Mouse (Mus musculus) retina, postnatal 7 days (tissue): ENCODE results near the gene Pde4d.

ENCODE experiments used
- DNase-seq: peaks from one replicate; pipeline ENCODE4 v3.0.0-alpha.2; 2012; ENCODE audit warnings: low read depth, low spot score

Gene Pde4d

DNA sequence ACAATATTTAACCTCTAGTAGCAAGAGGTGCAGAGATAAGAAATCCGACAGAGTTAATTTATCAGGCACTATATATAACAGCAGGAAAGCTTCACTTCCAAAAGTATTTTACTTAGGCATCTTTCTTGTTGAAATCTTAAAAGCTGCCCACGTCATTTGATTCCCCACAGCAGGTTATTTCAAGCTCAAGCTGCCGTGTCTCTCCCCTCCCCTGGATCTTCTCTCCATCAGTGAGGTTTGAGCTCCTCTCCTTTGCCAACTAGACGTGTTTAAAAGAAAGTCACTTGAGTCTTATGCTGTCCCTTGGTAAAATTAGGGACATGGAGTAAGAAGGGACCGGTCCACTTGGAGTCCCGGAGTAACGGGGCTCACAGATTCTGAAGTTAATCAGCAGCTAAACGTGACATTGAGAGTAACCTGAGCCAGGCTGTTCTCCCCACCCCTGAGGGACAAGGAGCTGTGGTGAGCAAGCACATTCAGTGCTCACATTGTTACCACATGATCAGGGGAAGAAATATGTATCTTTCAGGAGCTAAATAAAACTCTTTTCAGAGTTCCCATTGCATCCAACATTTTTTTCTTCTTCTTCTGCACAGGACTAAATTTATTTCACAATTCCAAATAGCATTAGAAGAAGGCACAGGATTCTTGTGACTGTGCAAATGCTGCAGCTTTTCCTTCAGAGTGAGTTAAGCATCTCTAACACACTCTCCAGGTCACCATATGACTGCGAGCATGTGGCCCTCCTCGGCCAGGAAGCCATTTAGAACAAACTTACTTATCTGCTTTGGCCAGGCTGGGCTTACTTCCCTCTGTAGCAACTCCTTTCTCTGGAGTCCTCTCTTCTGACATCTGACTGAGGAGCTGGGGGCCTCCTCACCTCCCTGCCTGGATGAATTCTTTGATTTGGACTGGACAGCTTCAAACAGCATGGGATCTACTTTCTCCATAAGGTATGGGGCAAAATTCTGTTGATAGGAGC, at the start of gene Pde4d:
Gene Pde4d (plus strand): TSS at position 833 of the 982 bp plus-strand sequence.
- DNase-seq: no peak

- DNase-seq: no peak
Measured at GRCm38 (mm10) chr13:108403197-108403596, 46.6 kb upstream of the Pde4d start.

DNA sequence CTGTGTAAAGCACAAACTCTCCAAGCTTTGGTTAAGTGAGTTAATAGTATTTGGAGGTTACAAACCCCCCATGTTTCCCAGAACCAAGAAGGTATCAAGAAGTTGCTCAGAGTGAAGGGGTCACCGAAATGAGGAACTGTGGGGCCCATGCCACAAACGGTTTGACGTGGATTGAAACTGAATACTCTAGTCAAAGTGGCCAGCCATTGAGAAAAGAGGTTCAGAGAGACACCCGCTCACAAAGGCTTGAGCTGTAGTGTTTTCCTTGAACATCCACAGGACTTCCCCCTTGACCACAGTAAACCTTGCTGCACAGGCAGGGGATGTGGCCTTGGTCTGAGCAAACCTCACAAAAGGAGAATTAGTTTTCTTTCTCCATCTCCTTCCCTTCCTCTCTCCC, 45.4 kb upstream of the Pde4d start:
- no peak for DNase-seq

DNA sequence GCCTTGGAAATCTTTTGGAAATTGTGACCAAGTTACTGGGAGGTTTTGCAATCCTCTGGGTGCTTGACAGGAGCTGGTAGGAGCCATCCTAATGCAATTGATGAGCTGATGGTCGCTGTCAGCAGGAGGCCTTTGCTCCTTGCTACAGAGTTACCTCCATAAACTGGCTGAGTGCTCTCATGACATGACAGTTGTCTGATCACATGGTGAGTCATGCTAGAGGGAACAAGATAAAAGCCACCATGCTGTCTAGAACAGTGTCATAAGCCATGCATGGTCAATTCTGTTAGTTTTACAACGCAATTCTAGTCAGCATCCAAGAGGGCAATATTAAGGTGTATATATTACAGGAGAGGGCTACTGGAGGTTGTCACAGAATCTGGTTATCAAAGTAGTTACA, 34.3 kb upstream of the Pde4d start:
- no peak for DNase-seq

GRCm38 (mm10) chr13:108418741-108419507, 30.8 kb upstream of the Pde4d start:
- DNase-seq: no peak

- DNase-seq: no peak
Measured at GRCm38 (mm10) chr13:108426322-108426721, 23.4 kb upstream of the Pde4d start.

GRCm38 (mm10) chr13:108428809-108429208, 20.9 kb upstream of the Pde4d start:
- DNase-seq: no peak

DNA sequence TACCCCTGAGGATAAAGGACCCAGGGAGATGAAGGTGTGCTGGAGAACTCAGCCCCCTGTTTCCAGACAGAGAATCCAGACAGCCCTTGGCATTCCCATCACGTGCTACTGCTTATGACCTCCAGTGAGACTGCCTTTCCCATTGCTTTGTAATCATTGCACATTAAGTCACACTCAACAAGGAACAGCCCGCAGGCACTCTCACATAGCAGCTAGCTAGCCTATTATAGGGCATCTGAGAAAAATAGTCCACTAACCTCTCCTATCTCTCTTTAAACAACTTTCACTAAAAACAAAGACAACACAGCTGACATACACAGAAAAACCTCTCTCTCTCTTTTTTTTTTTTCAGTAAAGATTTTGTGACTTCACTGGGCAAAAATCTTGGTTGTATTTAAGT, 20.1 kb upstream of the Pde4d start:
- DNase-seq: no peak

- DNase-seq: no peak
Measured at GRCm38 (mm10) chr13:108431776-108432175, 18.0 kb upstream of the Pde4d start.

DNA sequence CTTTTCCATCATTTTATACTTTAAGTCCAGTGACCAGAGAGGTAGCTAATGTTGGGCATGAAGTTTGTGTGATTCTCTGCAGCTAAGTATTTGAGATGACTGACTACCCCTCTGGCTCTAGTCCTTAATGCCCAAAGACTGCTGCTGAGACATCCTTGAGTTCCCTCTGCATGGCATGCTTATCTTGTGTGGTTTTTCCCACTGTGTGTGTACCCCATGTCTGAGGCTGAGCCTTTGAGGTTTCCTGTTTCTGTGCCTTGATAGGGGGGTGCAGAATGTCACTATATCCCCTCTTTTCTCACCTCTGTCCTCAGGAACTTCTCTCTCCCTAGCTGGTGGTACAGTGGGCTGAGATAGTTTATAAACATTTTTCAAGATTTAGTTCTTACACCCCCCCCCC, 14.1 kb upstream of the Pde4d start:
- no peak for DNase-seq

GRCm38 (mm10) chr13:108437424-108437823, 12.3 kb upstream of the Pde4d start:
- DNase-seq: no peak

GRCm38 (mm10) chr13:108439012-108439411, 10.7 kb upstream of the Pde4d start:
- DNase-seq: no peak

DNA sequence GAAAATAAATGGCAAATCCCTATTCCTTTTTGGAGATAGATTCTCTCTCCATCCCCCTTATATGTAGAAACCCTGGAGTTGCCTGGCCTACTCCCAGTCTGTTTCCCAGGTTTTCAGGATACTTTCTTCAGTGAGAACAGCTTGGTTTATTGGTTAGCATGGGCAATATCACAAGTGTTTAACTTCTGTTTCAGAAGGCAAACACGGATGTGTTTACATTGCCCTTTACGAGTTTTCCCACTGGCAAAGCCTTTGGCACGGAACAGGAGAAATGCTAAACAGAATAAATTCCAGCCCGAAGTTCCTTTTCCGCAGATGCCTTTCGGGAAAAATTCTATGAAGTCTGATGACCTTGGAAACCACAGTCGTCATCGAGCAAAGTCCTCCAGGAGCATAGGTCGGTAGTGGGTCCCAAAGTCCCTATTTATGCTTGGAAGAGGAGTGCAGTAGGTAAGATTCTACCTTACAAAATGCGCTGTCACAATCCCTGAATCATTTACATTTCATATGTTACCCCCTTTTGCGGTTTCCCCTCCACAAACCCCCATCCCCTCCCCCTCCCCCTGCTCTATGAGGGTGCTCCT, 1.3 kb upstream of the Pde4d start:
- no peak for DNase-seq

DNA sequence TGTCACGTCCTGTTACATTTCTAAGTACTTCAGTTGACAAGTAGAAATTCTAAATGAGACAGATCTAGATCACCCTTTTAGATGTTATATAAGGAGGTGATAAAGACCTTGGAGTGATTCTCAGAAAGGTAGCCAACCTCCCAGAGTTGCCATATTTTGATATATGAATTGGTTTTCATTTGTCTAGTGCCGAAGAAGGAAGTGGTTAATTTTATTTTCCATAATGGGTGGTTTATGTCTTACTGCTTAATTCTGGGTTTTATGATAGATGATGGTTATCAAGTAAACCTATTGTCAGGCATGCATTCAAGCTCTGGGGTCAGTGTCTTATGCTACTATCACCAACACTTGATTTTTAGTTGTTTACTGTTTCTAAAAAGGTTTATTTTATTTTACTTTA, 1.4 kb downstream of the Pde4d start:
- no peak for DNase-seq

- no peak for DNase-seq
Measured at GRCm38 (mm10) chr13:108453064-108453919, 3.5 kb downstream of the Pde4d start.

GRCm38 (mm10) chr13:108462518-108462917, 12.8 kb downstream of the Pde4d start:
- no peak for DNase-seq

DNA sequence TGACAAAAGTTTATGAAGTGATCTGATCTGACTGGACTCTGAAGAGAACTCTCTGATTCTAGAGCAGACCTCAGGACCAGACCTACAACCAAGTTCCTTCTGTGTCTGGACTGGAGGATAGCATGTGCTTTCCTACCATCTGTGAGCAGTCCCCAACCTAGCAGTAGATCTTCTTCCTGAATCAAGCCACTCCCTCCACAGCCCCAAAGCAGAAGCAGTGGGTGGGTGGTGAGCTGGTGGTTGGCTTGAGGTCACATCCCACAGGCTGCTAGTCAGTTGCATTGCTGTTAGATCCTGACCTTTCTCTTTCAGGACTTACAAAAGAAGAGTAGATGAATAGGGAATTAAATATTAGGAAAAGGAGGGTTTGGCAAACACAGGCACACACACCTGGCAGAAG, 16.0 kb downstream of the Pde4d start:
- no peak for DNase-seq

DNA sequence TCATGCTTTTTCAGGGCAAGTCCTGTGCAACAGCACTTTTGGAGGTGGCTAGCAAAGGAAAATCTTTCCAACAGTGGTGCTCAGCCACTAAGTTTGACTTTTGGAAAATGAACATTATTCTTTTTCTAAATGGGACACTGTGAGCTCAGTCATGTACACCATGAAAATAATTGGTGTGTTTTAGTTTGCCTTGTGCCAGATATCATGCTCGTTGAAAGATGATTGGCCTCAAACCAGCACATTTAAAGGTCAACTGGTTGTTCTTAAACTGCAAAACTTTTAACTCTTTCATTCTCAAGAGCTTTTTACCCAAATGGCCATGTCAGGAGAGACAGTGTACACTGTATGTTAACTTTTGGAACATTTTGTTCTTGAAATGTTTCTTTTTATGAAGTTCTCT, 17.3 kb downstream of the Pde4d start:
- DNase-seq: no peak

DNA sequence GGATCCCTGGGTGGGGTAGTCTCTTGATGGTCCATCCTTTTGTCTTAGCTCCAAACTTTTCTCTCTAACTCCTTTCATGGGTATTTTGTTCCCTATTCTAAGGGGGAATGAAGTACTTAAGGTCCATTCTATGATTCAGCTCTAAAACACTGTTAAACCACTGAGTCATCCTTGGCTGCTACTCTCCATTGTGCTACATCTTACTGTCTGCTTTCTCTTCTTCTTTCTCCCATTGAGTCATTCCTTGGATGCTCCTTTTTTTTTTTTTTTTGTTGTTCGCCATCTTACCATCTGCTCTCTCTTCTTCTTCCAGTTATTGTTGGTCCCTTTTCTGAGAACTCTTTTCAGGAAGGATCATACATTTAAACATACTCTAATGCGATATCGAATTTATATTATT, 30.7 kb downstream of the Pde4d start:
- DNase-seq: no peak

- DNase-seq: no peak
Measured at GRCm38 (mm10) chr13:108485036-108485435, 35.3 kb downstream of the Pde4d start.

- no peak for DNase-seq
Measured at GRCm38 (mm10) chr13:108487066-108487465, 37.3 kb downstream of the Pde4d start.
